Mouse (Mus musculus) midbrain, postnatal 0 days (tissue): ENCODE results near the gene Atg2a. TPM values are rescaled to one million over a fixed set of nuclear protein-coding genes. Genes with fewer than 3 reads are reported as not detected.
A peak's percentile ranks its signal among the peaks of the same experiment; 100 is the strongest.

ENCODE experiments used
- ATAC-seq: fragments of 200-750 bp; cut with Nextera tagmentation; 2 replicates; pipeline ENCODE4 v1.8.0; 2017; ENCODE audit warnings: moderate number of reproducible peaks, mild to moderate bottlenecking, moderate TSS enrichment, moderate library complexity; ENCODE audit not compliant: low FRiP score
- DNase-seq: peaks from one replicate; pipeline ENCODE4 v3.0.0-alpha.2; 2015; ENCODE audit warnings: low spot score
- H3K27ac ChIP-seq: fragments of 300-500 bp; sonication (generic); 2 replicates; pipeline ENCODE4 v1.5.1; 2014; ENCODE audit warnings: low read depth, mild to moderate bottlenecking, low read length, mixed read lengths
- H3K27me3 ChIP-seq: fragments of 300-500 bp; sonication (generic); 2 replicates; pipeline ENCODE4 v1.6.1; 2014; ENCODE audit warnings: low read length, control low read depth, mixed read lengths; ENCODE audit not compliant: insufficient read depth
- H3K36me3 ChIP-seq: fragments of 300-500 bp; sonication (generic); 2 replicates; pipeline ENCODE4 v1.6.1; 2014; ENCODE audit warnings: low read length, control low read depth, mixed read lengths; ENCODE audit not compliant: insufficient read depth
- H3K4me1 ChIP-seq: fragments of 300-500 bp; sonication (generic); 2 replicates; pipeline ENCODE4 v1.6.1; 2014; ENCODE audit warnings: mild to moderate bottlenecking, control low read depth, antibody characterized with exemption, low read length, mixed read lengths; ENCODE audit not compliant: insufficient read depth
- H3K4me2 ChIP-seq: fragments of 300-500 bp; sonication (generic); 2 replicates; pipeline ENCODE4 v1.6.1; 2014; ENCODE audit warnings: low read depth, mild to moderate bottlenecking, low read length, mixed read lengths; ENCODE audit not compliant: poor library complexity, severe bottlenecking
- H3K4me3 ChIP-seq: fragments of 300-500 bp; sonication (generic); 2 replicates; pipeline ENCODE4 v1.5.1; 2014; ENCODE audit warnings: low read depth, mild to moderate bottlenecking, low read length, moderate library complexity
- H3K9ac ChIP-seq: fragments of 300-500 bp; sonication (generic); replicated peaks from 2 replicates; pipeline ENCODE4 v1.6.1; 2014; ENCODE audit warnings: mild to moderate bottlenecking, low read length, moderate library complexity, mixed read lengths; ENCODE audit not compliant: poor library complexity, severe bottlenecking
- H3K9me3 ChIP-seq: fragments of 300-500 bp; sonication (generic); 2 replicates; pipeline ENCODE4 v1.6.1; 2016; ENCODE audit warnings: low read length, control low read depth
- CTCF ChIP-seq: IDR thresholded peaks from 2 replicates; pipeline ENCODE4 v1.5.1; 2016; ENCODE audit warnings: antibody characterized with exemption, mild to moderate bottlenecking
- WGBS: fragments of 180-500 bp; shearing (Covaris S2); extraction: QIAGEN DNeasy Blood & Tissue Kit; methylation state at CpG from one replicate; pipeline ENCODE4 v1.1.7; 2014; 5-methylcytosine and 5-hydroxymethylcytosine counted together
- polyA plus RNA-seq: library from polyadenylated mRNA; unstranded; fragments of >200 nt; fragmentation: Nextera tagmentation; extraction: Ambion mirVana; gene quantifications from 2 replicates; pipeline ENCODE4 v1.2.1, GENCODE M21; 2015
- total RNA-seq: library from RNA; depleted of rRNA; stranded (reverse); fragments of >200 nt; gene quantifications from 2 replicates; pipeline ENCODE4 v1.2.3, GENCODE M21; 2014

The Atg2a gene
- total and polyA plus RNA-seq, 2 experiments from 2014 or later = 9.7 to 38.2 TPM

GRCm38 (mm10) chr19:6242281-6242680 is 813 bp downstream of the Atg2a start:
- no peak for TF ChIP-seq CTCF
- peaks cover 30% of the 10 kb centered on the region for H3K36me3 ChIP-seq
- DNase-seq (peak; percentile 25), ATAC-seq (no peak)
- H3K27me3 ChIP-seq = no peaks in the 10 kb centered on the region
- peak overlapping the region; percentile 84 for H3K9ac ChIP-seq
- peak overlapping the region; percentile 62; the same call in 1 of the 2 replicates for H3K27ac ChIP-seq
- H3K9me3 ChIP-seq = no peaks in the 10 kb centered on the region
- peaks cover 6% of the 10 kb centered on the region for H3K4me1 ChIP-seq
- 2% methylated on average over 4 of the region's 4 CpGs for WGBS
- peak overlapping the region; percentile 88 for H3K4me3 ChIP-seq
- H3K4me2 ChIP-seq = peak overlapping the region; percentile 91

- no peak for DNase-seq
- 83% methylated on average over 5 of the region's 5 CpGs for WGBS
- Histone ChIP-seq H3K9ac (no peak overlapping the region), H3K4me2 (no peak overlapping the region), H3K4me3 (no peak overlapping the region), H3K9me3 (no peaks in the 10 kb centered on the region), H3K27me3 (no peaks in the 10 kb centered on the region), H3K4me1 (peaks cover 6% of the 10 kb centered on the region), H3K36me3 (peaks cover 39% of the 10 kb centered on the region), H3K27ac (no peak overlapping the region)
- TF ChIP-seq CTCF = no peak
- no peak for ATAC-seq
Measured at GRCm38 (mm10) chr19:6243226-6243625, 1.8 kb downstream of the Atg2a start.

- Histone ChIP-seq H3K9me3 (no peaks in the 10 kb centered on the region), H3K4me1 (peaks cover 6% of the 10 kb centered on the region), H3K9ac (no peak overlapping the region), H3K27ac (no peak overlapping the region), H3K36me3 (peaks cover 52% of the 10 kb centered on the region), H3K4me2 (no peak overlapping the region), H3K4me3 (no peak overlapping the region), H3K27me3 (no peaks in the 10 kb centered on the region)
- 73% methylated on average over 1 of the region's 1 CpGs for WGBS
- no peak for TF ChIP-seq CTCF
- no peak for ATAC-seq
- DNase-seq = no peak
Measured at GRCm38 (mm10) chr19:6245806-6246205, 4.3 kb downstream of the Atg2a start.

GRCm38 (mm10) chr19:6247526-6248300 is 6.2 kb downstream of the Atg2a start:
- H3K9me3 ChIP-seq = no peaks in the 10 kb centered on the region
- DNase-seq (no peak), ATAC-seq (no peak)
- no peak overlapping the region for H3K4me3 ChIP-seq
- no peaks in the 10 kb centered on the region for H3K27me3 ChIP-seq
- H3K4me2 ChIP-seq = no peak overlapping the region
- H3K9ac ChIP-seq = no peak overlapping the region
- peaks cover 1% of the 10 kb centered on the region; the same call in 1 of the 2 replicates for H3K4me1 ChIP-seq
- no peak overlapping the region for H3K27ac ChIP-seq
- no peak for TF ChIP-seq CTCF
- peaks cover 69% of the 10 kb centered on the region for H3K36me3 ChIP-seq
- WGBS = 95% methylated on average over 29 of the region's 29 CpGs

DNA sequence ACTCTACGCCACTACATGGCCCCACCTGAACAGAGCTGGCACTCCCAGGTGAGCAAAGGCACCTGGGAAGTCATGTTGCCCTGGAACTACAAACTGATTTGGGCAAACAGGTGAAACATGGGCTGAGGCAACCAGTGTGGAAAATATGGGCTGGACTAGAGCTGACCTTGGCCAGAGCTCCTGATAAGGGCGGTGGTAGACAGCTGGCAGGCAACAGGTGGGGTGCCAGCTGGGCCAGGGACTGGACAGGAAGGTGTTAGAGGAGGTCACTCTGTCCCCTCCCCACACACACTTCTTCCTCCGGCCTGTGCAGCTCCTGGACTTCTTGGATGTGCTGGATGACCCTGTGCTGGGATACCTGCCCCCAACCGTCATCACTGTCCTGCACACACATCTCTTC is 11.6 kb downstream of the Atg2a start:
- 96% methylated on average over 4 of the region's 4 CpGs for WGBS
- Histone ChIP-seq H3K9ac (no peak overlapping the region), H3K9me3 (no peaks in the 10 kb centered on the region), H3K4me2 (no peak overlapping the region), H3K36me3 (peaks cover 84% of the 10 kb centered on the region), H3K27me3 (no peaks in the 10 kb centered on the region), H3K4me3 (no peak overlapping the region), H3K4me1 (no peaks in the 10 kb centered on the region), H3K27ac (no peak overlapping the region)
- ATAC-seq (no peak), DNase-seq (no peak)
- TF ChIP-seq CTCF = no peak

DNA sequence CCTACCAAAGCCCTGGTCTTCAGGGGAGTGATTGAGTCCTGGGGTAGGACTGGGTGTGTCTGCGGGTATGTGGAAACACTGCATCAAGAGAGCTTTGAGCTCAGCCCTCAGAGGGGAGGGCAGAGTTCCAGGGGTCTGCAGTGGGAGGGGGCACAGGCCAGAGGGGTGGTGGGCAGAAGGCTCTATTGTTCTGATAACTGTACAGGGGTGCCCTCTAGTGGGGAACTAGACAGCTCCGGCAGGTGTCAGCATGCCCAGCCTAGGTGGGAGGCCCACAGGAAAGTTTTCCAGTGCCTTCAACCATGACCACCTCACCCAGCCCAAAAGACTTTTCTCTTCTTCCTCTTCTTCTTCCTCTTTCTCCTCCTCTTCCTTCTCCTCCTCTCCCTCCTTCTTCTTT is 19.0 kb downstream of the Atg2a start:
- no peak for ATAC-seq
- peaks cover 50% of the 10 kb centered on the region for H3K36me3 ChIP-seq

More for the DNA sequence above, 19.0 kb downstream of the Atg2a start:
- no peak for DNase-seq
- Histone ChIP-seq H3K27ac (no peak overlapping the region), H3K27me3 (no peaks in the 10 kb centered on the region), H3K9ac (no peak overlapping the region), H3K4me2 (no peak overlapping the region), H3K4me1 (no peaks in the 10 kb centered on the region), H3K4me3 (no peak overlapping the region), H3K9me3 (no peaks in the 10 kb centered on the region)
- 69% methylated on average over 2 of the region's 2 CpGs for WGBS
- TF ChIP-seq CTCF = peak; percentile 48
